Mouse (Mus musculus) stomach, postnatal 0 days (tissue): ENCODE measurements around the gene Fam193a. TPM values are rescaled to one million over a fixed set of nuclear protein-coding genes. Genes with fewer than 3 reads are reported as not detected.

Experiments
- ATAC-seq: fragments of 200-750 bp; cut with Nextera tagmentation; 2 replicates; pipeline ENCODE4 v1.8.0; 2017; ENCODE audit not compliant: low FRiP score, low TSS enrichment
- DNase-seq: peaks from one replicate; pipeline ENCODE4 v3.0.0-alpha.2; 2016; ENCODE audit warnings: low spot score
- H3K27ac ChIP-seq: fragments of 300-500 bp; sonication (generic); replicated peaks from 2 replicates; pipeline ENCODE4 v1.5.1; 2014; ENCODE audit warnings: mild to moderate bottlenecking, control low read depth
- H3K27me3 ChIP-seq: fragments of 300-500 bp; sonication (generic); 2 replicates; pipeline ENCODE4 v1.6.1; 2014; ENCODE audit warnings: low read length; ENCODE audit not compliant: control insufficient read depth, insufficient read depth
- H3K36me3 ChIP-seq: fragments of 300-500 bp; sonication (generic); 2 replicates; pipeline ENCODE4 v1.6.1; 2014; ENCODE audit warnings: low read length, mixed read lengths; ENCODE audit not compliant: control insufficient read depth, insufficient read depth
- H3K4me1 ChIP-seq: fragments of 300-500 bp; sonication (generic); replicated peaks from 2 replicates; pipeline ENCODE4 v1.6.1; 2014; ENCODE audit warnings: antibody characterized with exemption; ENCODE audit not compliant: control insufficient read depth, insufficient read depth
- H3K4me2 ChIP-seq: fragments of 300-500 bp; sonication (generic); replicated peaks from 2 replicates; pipeline ENCODE4 v1.6.1; 2014; ENCODE audit warnings: low read depth, mild to moderate bottlenecking, control low read depth, moderate library complexity
- H3K4me3 ChIP-seq: fragments of 300-500 bp; sonication (generic); 2 replicates; pipeline ENCODE4 v1.5.1; 2014; ENCODE audit warnings: low read depth, low read length, control low read depth
- H3K9ac ChIP-seq: fragments of 300-500 bp; sonication (generic); 2 replicates; pipeline ENCODE4 v1.6.1; 2014; ENCODE audit warnings: mild to moderate bottlenecking, low read length, control low read depth, mixed read lengths
- H3K9me3 ChIP-seq: fragments of 300-500 bp; sonication (generic); 2 replicates; pipeline ENCODE4 v1.6.1; 2016; ENCODE audit warnings: low read length; ENCODE audit not compliant: control insufficient read depth
- CTCF ChIP-seq: IDR thresholded peaks from 2 replicates; pipeline ENCODE4 v1.5.1; 2016; ENCODE audit warnings: antibody characterized with exemption, low read depth, mild to moderate bottlenecking, moderate library complexity
- EP300 ChIP-seq: optimal IDR thresholded peaks from 2 replicates; pipeline ENCODE3; 2016; ENCODE audit warnings: antibody characterized with exemption
- WGBS: fragments of 180-500 bp; shearing (Covaris S2); extraction: QIAGEN DNeasy Blood & Tissue Kit; methylation state at CpG from one replicate; pipeline ENCODE4 v1.1.7; 2014; 5-methylcytosine and 5-hydroxymethylcytosine counted together
- polyA plus RNA-seq: library from polyadenylated mRNA; unstranded; fragments of >200 nt; fragmentation: Nextera tagmentation; extraction: Ambion mirVana; gene quantifications from 2 replicates; pipeline ENCODE4 v1.2.1, GENCODE M21; 2015

Gene Fam193a
- polyA plus RNA-seq, 1 experiment from 2014 or later, result 3.5 TPM

DNA sequence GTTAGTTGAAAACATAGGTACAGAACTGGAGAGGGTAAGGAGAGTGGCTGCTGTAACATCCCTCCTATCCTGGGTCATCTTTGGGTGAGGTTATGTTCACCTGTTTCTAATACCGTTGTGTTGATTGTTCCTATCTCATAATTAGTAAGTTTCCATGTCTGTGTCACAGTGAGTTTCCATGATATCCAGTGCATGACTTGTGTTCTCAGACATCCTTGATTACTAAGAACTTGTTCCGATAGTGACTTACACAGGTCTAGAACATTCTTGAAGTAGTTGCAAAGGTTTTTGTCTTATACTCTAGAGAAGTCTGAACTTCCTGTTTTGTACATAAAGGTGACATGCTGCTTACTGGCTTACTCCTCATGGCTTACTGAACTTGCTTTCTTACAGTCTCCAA, 96.9 kb downstream of the Fam193a start:
- TF ChIP-seq CTCF, result no peak
- no peak for TF ChIP-seq EP300
- no peaks in the 10 kb centered on the region for H3K9me3 ChIP-seq
- no peaks in the 10 kb centered on the region for H3K4me1 ChIP-seq
- H3K4me2 ChIP-seq, result no peak overlapping the region
- DNase-seq (no peak), ATAC-seq (no peak)
- no peak overlapping the region for H3K9ac ChIP-seq
- 87% methylated on average over 2 of the region's 2 CpGs for WGBS
- H3K4me3 ChIP-seq, result no peak overlapping the region
- H3K27me3 ChIP-seq, result no peaks in the 10 kb centered on the region
- H3K36me3 ChIP-seq, result peaks cover 30% of the 10 kb centered on the region
- no peak overlapping the region for H3K27ac ChIP-seq

DNA sequence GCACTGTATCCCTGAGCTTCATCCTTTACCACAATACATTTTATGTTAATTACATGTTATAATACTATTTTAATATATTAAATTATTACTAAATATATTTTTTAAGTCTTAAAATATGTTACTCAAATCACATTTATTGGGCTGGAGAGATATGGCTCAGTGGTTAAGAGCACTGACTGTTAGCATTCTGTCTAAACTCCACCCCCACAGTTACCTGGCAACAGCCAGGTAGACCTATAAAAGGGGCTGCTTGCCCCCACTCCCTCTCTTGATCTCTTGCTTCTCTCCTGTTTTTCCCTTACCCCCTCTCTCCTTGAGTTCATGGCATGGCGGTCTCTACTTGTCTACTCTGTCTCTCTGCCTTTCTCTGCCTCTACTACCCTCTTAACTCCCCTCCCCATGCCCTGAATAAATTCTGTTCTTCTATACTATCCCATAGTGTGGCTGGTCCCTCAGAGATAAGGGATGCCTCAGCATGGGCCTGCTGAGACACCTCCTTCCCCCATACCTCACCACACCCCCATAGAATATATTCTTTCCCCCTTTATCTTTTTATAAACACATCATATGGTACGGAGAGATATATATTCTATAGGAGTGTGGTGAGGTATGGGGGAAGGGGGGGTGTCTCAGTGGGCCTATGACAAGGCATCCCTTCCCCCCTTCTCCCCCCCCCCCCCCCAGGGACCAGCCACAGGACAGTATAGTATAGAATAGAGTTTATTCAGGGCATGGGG, 98.5 kb downstream of the Fam193a start:
- ATAC-seq (no peak), DNase-seq (no peak)
- H3K27me3 ChIP-seq, result no peaks in the 10 kb centered on the region
- H3K27ac ChIP-seq, result no peak overlapping the region
- H3K4me3 ChIP-seq, result no peak overlapping the region
- no peak for TF ChIP-seq CTCF
- TF ChIP-seq EP300, result no peak
- H3K9ac ChIP-seq, result no peak overlapping the region
- WGBS, result 89% methylated on average over 2 of the region's 2 CpGs
- H3K9me3 ChIP-seq, result no peaks in the 10 kb centered on the region
- H3K4me1 ChIP-seq, result no peaks in the 10 kb centered on the region
- peaks cover 25% of the 10 kb centered on the region for H3K36me3 ChIP-seq
- no peak overlapping the region for H3K4me2 ChIP-seq

- Histone ChIP-seq H3K36me3 (peaks cover 9% of the 10 kb centered on the region; the same call in 1 of the 2 replicates), H3K4me3 (no peak overlapping the region), H3K4me2 (no peak overlapping the region), H3K9me3 (no peaks in the 10 kb centered on the region), H3K27me3 (no peaks in the 10 kb centered on the region), H3K9ac (no peak overlapping the region), H3K27ac (no peak overlapping the region), H3K4me1 (no peaks in the 10 kb centered on the region)
- DNase-seq (no peak), ATAC-seq (no peak)
- TF ChIP-seq EP300, result no peak
- TF ChIP-seq CTCF, result peak; percentile 40; the same call in 1 of the 2 replicates
- 80% methylated on average over 3 of the region's 3 CpGs for WGBS
Observed at GRCm38 (mm10) chr5:34480926-34481325, 111.2 kb downstream of the Fam193a start.

DNA sequence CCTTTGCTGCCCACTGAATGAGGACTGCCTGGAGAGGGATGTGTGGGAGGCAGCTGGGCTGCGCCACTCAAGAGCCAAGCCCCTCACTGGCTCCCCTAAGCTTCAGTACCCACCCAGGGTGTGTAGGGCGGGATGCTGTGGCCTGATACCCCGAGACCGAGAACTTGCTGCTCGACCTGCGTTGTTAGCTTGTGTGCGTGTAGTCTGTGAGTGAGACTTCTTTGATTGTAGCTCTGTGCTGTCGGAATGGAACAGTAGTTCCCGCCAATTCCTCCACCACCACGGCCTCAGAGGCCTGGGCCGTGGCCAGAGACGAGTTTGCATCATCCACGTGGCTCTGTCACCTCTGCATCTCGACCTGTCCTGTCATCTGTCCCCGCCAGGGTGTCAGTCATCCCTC, 116.0 kb downstream of the Fam193a start:
- DNase-seq (no peak), ATAC-seq (no peak)
- H3K9me3 ChIP-seq, result no peaks in the 10 kb centered on the region
- no peak overlapping the region for H3K4me2 ChIP-seq
- peaks cover 7% of the 10 kb centered on the region; the same call in 1 of the 2 replicates for H3K36me3 ChIP-seq
- no peak overlapping the region for H3K27ac ChIP-seq
- TF ChIP-seq EP300 (no peak), CTCF (no peak)
- 89% methylated on average over 15 of the region's 15 CpGs for WGBS
- H3K9ac ChIP-seq, result no peak overlapping the region
- H3K4me3 ChIP-seq, result no peak overlapping the region
- no peaks in the 10 kb centered on the region for H3K27me3 ChIP-seq
- H3K4me1 ChIP-seq, result no peaks in the 10 kb centered on the region

- no peak overlapping the region for H3K4me2 ChIP-seq
- TF ChIP-seq CTCF (no peak), EP300 (no peak)
- 0 out of 2 replicates have a peak, but pooled peaks cover 4% of the 10 kb centered on the region for H3K36me3 ChIP-seq
- no peak overlapping the region for H3K9ac ChIP-seq
- no peaks in the 10 kb centered on the region for H3K9me3 ChIP-seq
- no peaks in the 10 kb centered on the region for H3K27me3 ChIP-seq
- peak overlapping the region; percentile 35 for H3K27ac ChIP-seq
- no peak overlapping the region for H3K4me3 ChIP-seq
- no peak for DNase-seq
- no peaks in the 10 kb centered on the region for H3K4me1 ChIP-seq
- peak; percentile 68 for ATAC-seq
- 49% methylated on average over 6 of the region's 6 CpGs for WGBS
Observed at GRCm38 (mm10) chr5:34487320-34488090, 117.8 kb downstream of the Fam193a start.
